Mouse (Mus musculus) MEL (cell line): ENCODE results near the gene Akt3. TPM values are rescaled to one million over a fixed set of nuclear protein-coding genes. Genes with fewer than 3 reads are reported as not detected.

Source experiments
- DNase-seq: peaks from one replicate; pipeline ENCODE4 v3.0.0; 2011; ENCODE audit warnings: low read depth, low spot score
- H3K27ac ChIP-seq: 2 replicates; pipeline ENCODE4 v1.5.1; 2012; ENCODE audit warnings: low read depth, mild to moderate bottlenecking, control low read depth, low read length, moderate library complexity; ENCODE audit not compliant: control insufficient read depth
- H3K27me3 ChIP-seq, 2 experiments: fragments of 150-350 bp in 1 of 2; sonication (generic) in 1 of 2; 2 replicates each; pipeline ENCODE4 v1.6.1; 2012; ENCODE audit warnings: low read length in 2 of 2, mild to moderate bottlenecking in 2 of 2, improper control_type of control experiment in 1 of 2, moderate library complexity in 1 of 2; ENCODE audit not compliant: insufficient read depth in 2 of 2, control insufficient read depth in 1 of 2
- H3K36me3 ChIP-seq, 2 experiments: 2 replicates each; pipeline ENCODE4 v1.6.1; 2012 to 2014; ENCODE audit warnings: low read length in 2 of 2, improper control_type of control experiment in 1 of 2, inconsistent platforms in 1 of 2, mild to moderate bottlenecking in 1 of 2; ENCODE audit not compliant: insufficient read depth in 2 of 2, control insufficient read depth in 1 of 2
- H3K4me1 ChIP-seq, 2 experiments: fragments of 150-350 bp in 1 of 2; sonication (generic) in 1 of 2; 2 replicates each; pipeline ENCODE4 v1.6.1; 2012; ENCODE audit warnings: low read length in 2 of 2, improper control_type of control experiment in 1 of 2, mild to moderate bottlenecking in 1 of 2; ENCODE audit not compliant: insufficient read depth in 2 of 2, control insufficient read depth in 1 of 2
- H3K4me3 ChIP-seq, 2 experiments: fragments of 150-350 bp in 1 of 2; sonication (generic) in 1 of 2; 2 replicates each; pipeline ENCODE4 v1.5.1; 2012; ENCODE audit warnings: low read depth in 2 of 2, low read length in 2 of 2, mild to moderate bottlenecking in 2 of 2, moderate library complexity in 2 of 2, control low read depth in 1 of 2, improper control_type of control experiment in 1 of 2; ENCODE audit not compliant: control insufficient read depth in 1 of 2, insufficient read depth in 1 of 2
- H3K79me2 ChIP-seq: 2 replicates; pipeline ENCODE4 v1.6.1; 2012; ENCODE audit warnings: mild to moderate bottlenecking, low read length, moderate library complexity; ENCODE audit not compliant: control insufficient read depth, poor library complexity, insufficient read depth
- H3K9ac ChIP-seq: 2 replicates; pipeline ENCODE4 v1.6.1; 2012; ENCODE audit warnings: low read depth, mild to moderate bottlenecking, control low read depth, low read length, moderate library complexity; ENCODE audit not compliant: control insufficient read depth, poor library complexity, severe bottlenecking
- H3K9me3 ChIP-seq: fragments of 150-350 bp; sonication (generic); replicated peaks from 2 replicates; pipeline ENCODE4 v1.6.1; 2012; ENCODE audit warnings: mild to moderate bottlenecking, low read length, improper control_type of control experiment, moderate library complexity; ENCODE audit not compliant: insufficient read depth
- CHD2 ChIP-seq: IDR thresholded peaks from 2 replicates; pipeline ENCODE4 v1.6.1; 2011; ENCODE audit warnings: low read length, improper control_type of control experiment
- ELF1 ChIP-seq: IDR thresholded peaks from 2 replicates; pipeline ENCODE4 v1.6.1; 2014; ENCODE audit warnings: low read depth, mild to moderate bottlenecking, inconsistent platforms, low read length, improper control_type of control experiment, moderate library complexity
- ETS1 ChIP-seq: IDR thresholded peaks from 2 replicates; pipeline ENCODE4 v1.6.1; 2012; ENCODE audit warnings: low read depth, mild to moderate bottlenecking, inconsistent platforms, low read length, improper control_type of control experiment, moderate library complexity
- MAFK ChIP-seq: IDR thresholded peaks from 2 replicates; pipeline ENCODE4 v1.6.1; 2011; ENCODE audit warnings: low read depth, mild to moderate bottlenecking, low read length, improper control_type of control experiment, borderline replicate concordance
- MYB ChIP-seq: IDR thresholded peaks from 2 replicates; pipeline ENCODE4 v1.6.1; 2011; ENCODE audit warnings: mild to moderate bottlenecking, low read depth, low read length, improper control_type of control experiment
- RCOR1 ChIP-seq: IDR thresholded peaks from 2 replicates; pipeline ENCODE4 v1.6.1; 2012; ENCODE audit warnings: low read depth, mild to moderate bottlenecking, inconsistent platforms, low read length, improper control_type of control experiment
- USF1 ChIP-seq: IDR thresholded peaks from 2 replicates; pipeline ENCODE4 v1.6.1; 2014; ENCODE audit warnings: low read depth, mild to moderate bottlenecking, inconsistent platforms, low read length, improper control_type of control experiment, moderate library complexity
- ZKSCAN1 ChIP-seq: IDR thresholded peaks from 2 replicates; pipeline ENCODE4 v1.6.1; 2012; ENCODE audit warnings: low read depth, mild to moderate bottlenecking, inconsistent platforms, low read length, improper control_type of control experiment, moderate library complexity
- polyA plus RNA-seq, 2 experiments: library from polyadenylated mRNA; stranded (reverse) in 1 of 2; unstranded in 1 of 2; fragments of >175 nt in 1 of 2; fragments of >200 nt in 1 of 2; gene quantifications; 2 replicates each; pipeline versions ENCODE4 v1.2.1 to v1.2.4; 2012; ENCODE audit warnings: low replicate concordance in 2 of 2, low read depth in 1 of 2; ENCODE audit not compliant: insufficient read length in 2 of 2, insufficient read depth in 1 of 2, missing spikeins in 1 of 2
- total RNA-seq: library from RNA; depleted of rRNA; stranded (reverse); fragments of 300-350 nt; gene quantifications from 2 replicates; pipeline ENCODE4 v1.2.3, GENCODE M21; 2012

Akt3 gene
- total and polyA plus RNA-seq, 3 experiments = 3.5 to 6.2 TPM; not detected in 1

DNA sequence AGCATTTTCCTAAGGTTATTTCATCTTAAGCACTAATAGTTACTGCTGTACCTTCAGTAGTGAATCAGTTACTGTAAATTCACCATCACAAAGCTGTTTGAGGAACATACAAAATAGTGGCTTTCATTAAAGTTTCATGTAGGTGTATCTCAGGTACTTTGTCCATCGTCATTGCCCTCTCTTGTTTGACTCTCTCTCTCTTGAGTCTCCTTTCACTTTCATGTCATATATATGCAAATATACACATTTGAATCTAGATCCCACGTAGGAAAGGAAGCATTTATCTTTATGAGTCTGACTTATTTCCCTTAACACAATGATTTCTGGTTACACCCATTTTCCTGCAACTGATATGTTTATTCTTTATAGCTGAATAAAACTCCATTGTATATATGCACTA lies 4.9 kb upstream of the Akt3 start:
- H3K4me1 ChIP-seq = peaks cover 9 to 16% of the 10 kb centered on the region in 2 experiments
- H3K36me3 ChIP-seq = peaks cover 0 to 21% of the 10 kb centered on the region in 2 experiments; a peak in 2 of 4 replicates
- H3K9ac ChIP-seq = no peak overlapping the region
- TF ChIP-seq MYB = no peak
- 0 out of 2 replicates have a peak, but pooled peaks have one; percentile 11 for TF ChIP-seq RCOR1
- no peak for TF ChIP-seq ZKSCAN1
- no peak for TF ChIP-seq CHD2
- no peak for TF ChIP-seq ELF1
- no peaks in the 10 kb centered on the region for H3K9me3 ChIP-seq
- no peak overlapping the region for H3K4me3 ChIP-seq
- peaks cover 8% of the 10 kb centered on the region; the same call in 1 of the 2 replicates for H3K79me2 ChIP-seq
- no peak overlapping the region for H3K27ac ChIP-seq
- no peaks in the 10 kb centered on the region for H3K27me3 ChIP-seq
- DNase-seq = no peak

DNA sequence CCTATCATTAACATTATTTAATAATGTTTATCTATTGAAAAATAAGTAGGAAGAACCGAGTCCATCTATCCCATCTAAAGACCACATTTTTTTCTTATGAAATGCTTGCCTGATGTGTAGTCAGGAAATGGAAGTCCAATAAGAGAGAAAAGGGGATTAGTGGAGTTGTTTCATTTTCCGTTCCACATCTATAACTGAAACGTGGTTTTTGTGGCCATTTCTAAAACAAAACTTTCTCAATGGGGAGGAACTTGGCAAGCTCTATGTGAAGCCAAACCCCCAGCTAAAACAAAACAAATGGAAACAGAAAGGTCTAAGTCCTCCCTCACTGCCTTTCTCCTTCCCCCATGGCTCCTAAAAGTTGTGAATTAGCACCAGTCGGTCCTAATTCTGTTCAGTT lies 2.8 kb upstream of the Akt3 start:
- Histone ChIP-seq H3K4me3 (no peak overlapping the region), H3K9me3 (no peaks in the 10 kb centered on the region), H3K79me2 (peaks cover 10% of the 10 kb centered on the region; the same call in 1 of the 2 replicates), H3K9ac (no peak overlapping the region), H3K36me3 (peaks cover 0 to 13% of the 10 kb centered on the region in 2 experiments; a peak in 2 of 4 replicates), H3K27me3 (no peaks in the 10 kb centered on the region), H3K27ac (no peak overlapping the region)
- TF ChIP-seq MYB (0 out of 2 replicates have a peak, but pooled peaks have one; percentile 11), ETS1 (no peak)
- TF ChIP-seq, all 39 proteins: peak for 1
- peaks cover 6 to 11% of the 10 kb centered on the region in 2 experiments for H3K4me1 ChIP-seq
- DNase-seq = no peak

- H3K27ac ChIP-seq = peak overlapping the region; percentile 80
- H3K9me3 ChIP-seq = no peaks in the 10 kb centered on the region
- peaks cover 0 to 13% of the 10 kb centered on the region in 2 experiments; a peak in 2 of 4 replicates for H3K36me3 ChIP-seq
- H3K9ac ChIP-seq = peak overlapping the region; percentile 99
- no peaks in the 10 kb centered on the region for H3K27me3 ChIP-seq
- peaks cover 10% of the 10 kb centered on the region; the same call in 1 of the 2 replicates for H3K79me2 ChIP-seq
- H3K4me1 ChIP-seq = peaks cover 3 to 11% of the 10 kb centered on the region in 2 experiments
- DNase-seq = no peak
- peak overlapping the region; percentile 67 to 81 for H3K4me3 ChIP-seq
- TF ChIP-seq RCOR1 (0 out of 2 replicates have a peak, but pooled peaks have one; percentile 4), USF1 (no peak), MAFK (no peak)
- TF ChIP-seq, all 39 proteins: peak for 1
These were observed 1.1 kb upstream of the Akt3 start for GRCm38 (mm10) chr1:177259038-177259600.
